Mouse (Mus musculus) kidney, adult 2 months (tissue): ENCODE measurements around the gene Chl1. TPM values are rescaled to one million over a fixed set of nuclear protein-coding genes. Genes with fewer than 3 reads are reported as not detected.

Experiments
- DNase-seq: peaks from one replicate; pipeline ENCODE4 v3.0.0; 2021
- H3K27ac ChIP-seq: fragments of 200-500 bp; 2 replicates; pipeline ENCODE4 v1.5.1; 2012; ENCODE audit warnings: low read depth, low read length, control low read depth, inconsistent platforms; ENCODE audit not compliant: insufficient read depth
- H3K27me3 ChIP-seq: fragments of 200-500 bp; replicated peaks from 2 replicates; pipeline ENCODE4 v1.6.1; 2012; ENCODE audit warnings: mild to moderate bottlenecking, moderate library complexity, low read length, inconsistent platforms; ENCODE audit not compliant: control insufficient read depth, insufficient read depth
- H3K36me3 ChIP-seq: fragments of 200-500 bp; 2 replicates; pipeline ENCODE4 v1.6.1; 2012; ENCODE audit warnings: mild to moderate bottlenecking, moderate library complexity, low read length, inconsistent platforms; ENCODE audit not compliant: control insufficient read depth, insufficient read depth
- H3K4me1 ChIP-seq: fragments of 200-500 bp; 2 replicates; pipeline ENCODE4 v1.6.1; 2011; ENCODE audit warnings: low read length; ENCODE audit not compliant: control insufficient read depth, insufficient read depth
- H3K4me3 ChIP-seq: fragments of 200-500 bp; 2 replicates; pipeline ENCODE4 v1.5.1; 2011; ENCODE audit warnings: mild to moderate bottlenecking, low read depth, low read length, control low read depth; ENCODE audit not compliant: insufficient read depth
- CTCF ChIP-seq: fragments of 200-500 bp; conservative IDR thresholded peaks from 2 replicates; pipeline ENCODE4 v1.5.1; 2011; ENCODE audit warnings: low read depth, mild to moderate bottlenecking, control low read depth, low read length, moderate library complexity, mixed read lengths; ENCODE audit not compliant: insufficient read depth, insufficient read length
- POLR2A ChIP-seq: fragments of 200-500 bp; IDR thresholded peaks from one replicate; pipeline ENCODE4 v1.6.1; 2011; ENCODE audit warnings: low read depth, low read length, control low read depth
- WGBS: fragments of 180-500 bp; shearing (Covaris S2); methylation state at CpG from one replicate; pipeline ENCODE4 v1.1.7; 2018; 5-methylcytosine and 5-hydroxymethylcytosine counted together
- polyA plus RNA-seq: library from polyadenylated mRNA; depleted of rRNA; stranded (reverse); fragments of >200 nt; gene quantifications from 2 replicates; pipeline ENCODE4 v1.2.3, GENCODE M21; 2012

Gene Chl1
- polyA plus RNA-seq, 1 experiment, result 0.42 TPM

DNA sequence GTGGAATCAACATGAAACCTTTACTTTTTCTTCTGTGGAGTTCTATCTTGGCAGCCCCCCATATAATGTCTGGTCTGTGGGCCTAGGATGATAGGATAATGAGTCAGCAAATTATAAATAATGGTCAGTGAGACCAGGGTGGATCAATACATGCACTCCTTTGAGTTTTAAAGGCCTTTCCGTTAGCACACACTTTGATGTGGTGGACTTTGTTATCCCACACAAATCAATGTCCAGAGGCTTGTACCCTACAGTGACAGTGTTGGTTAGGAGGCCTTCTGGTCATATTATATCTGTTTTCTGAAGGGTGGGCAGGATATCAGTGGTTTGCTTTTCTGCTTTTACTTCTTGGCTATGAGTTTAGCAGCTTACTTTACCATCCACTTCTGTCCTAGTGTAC is 62.3 kb downstream of the Chl1 start:
- 60% methylated on average over 1 of the region's 1 CpGs for WGBS

DNA sequence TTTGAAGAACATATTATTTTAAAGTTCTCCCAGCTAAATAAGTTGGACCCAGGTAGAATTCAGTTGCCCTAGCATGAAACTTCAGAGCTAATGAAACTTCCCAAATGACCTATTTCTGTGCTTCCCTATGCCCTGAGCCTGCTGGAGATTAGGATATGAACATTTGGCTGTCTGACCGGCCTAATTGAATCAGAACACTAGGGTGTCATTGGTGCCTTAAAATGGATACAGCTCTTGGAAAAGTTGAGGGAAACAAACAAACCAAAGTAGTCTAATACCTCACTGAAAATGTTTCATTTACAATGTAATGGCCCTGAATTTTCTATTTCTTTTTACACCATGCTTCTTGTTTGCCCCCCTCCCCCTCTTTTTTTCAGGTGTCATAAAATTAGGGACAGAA is 73.8 kb downstream of the Chl1 start:
- 92% methylated on average over 1 of the region's 1 CpGs for WGBS
- H3K27ac ChIP-seq, result no peak overlapping the region
- H3K27me3 ChIP-seq, result no peaks in the 10 kb centered on the region
- H3K36me3 ChIP-seq, result no peaks in the 10 kb centered on the region
- DNase-seq, result no peak
- TF ChIP-seq CTCF (no peak), POLR2A (no peak)
- no peak overlapping the region for H3K4me3 ChIP-seq
- no peaks in the 10 kb centered on the region for H3K4me1 ChIP-seq

More for the DNA sequence above, 62.3 kb downstream of the Chl1 start:
- Histone ChIP-seq H3K4me1 (no peaks in the 10 kb centered on the region), H3K36me3 (no peaks in the 10 kb centered on the region), H3K4me3 (no peak overlapping the region), H3K27me3 (no peaks in the 10 kb centered on the region), H3K27ac (no peak overlapping the region)
- no peak for TF ChIP-seq POLR2A
- no peak for TF ChIP-seq CTCF
- DNase-seq, result no peak

DNA sequence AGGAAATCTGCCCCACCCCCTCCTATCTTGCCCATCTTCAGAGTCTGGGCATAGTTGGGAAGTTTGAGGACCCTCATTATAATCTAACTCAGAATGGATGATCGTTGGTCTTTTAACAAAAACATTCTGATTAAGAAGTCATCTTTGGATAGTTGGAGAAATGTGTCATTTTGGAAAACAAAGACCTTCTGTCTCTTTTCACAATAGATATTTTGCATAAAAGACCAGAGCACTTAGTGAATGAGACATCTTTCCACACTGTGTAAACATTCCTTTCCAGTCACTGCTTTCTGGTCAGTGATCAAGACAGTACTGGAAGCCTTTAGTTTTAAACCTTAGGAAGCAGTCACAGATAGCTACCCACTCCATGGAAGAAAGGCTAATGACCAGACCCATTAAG is 75.3 kb downstream of the Chl1 start:
- Histone ChIP-seq H3K27me3 (no peaks in the 10 kb centered on the region), H3K27ac (no peak overlapping the region)
- 67% methylated on average over 1 of the region's 1 CpGs for WGBS

DNA sequence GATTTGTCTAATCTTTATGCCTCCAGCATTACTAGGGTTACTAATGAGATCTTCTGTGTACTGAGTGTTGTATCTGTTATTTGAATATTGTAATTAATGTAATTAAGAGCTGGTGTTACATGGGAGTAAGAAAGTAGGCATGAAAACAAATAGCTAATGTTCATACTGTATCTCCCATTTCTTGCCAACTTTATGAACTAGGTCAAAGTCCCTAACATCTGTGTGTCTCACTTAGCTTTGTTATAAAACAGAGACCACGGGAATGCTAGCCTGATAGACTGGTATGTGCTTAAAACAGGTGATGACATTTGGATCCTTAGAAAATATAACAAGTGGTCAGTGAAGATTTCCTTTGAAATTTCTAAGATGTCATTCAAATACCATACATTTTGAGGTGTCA is 75.7 kb downstream of the Chl1 start:
- TF ChIP-seq POLR2A (no peak), CTCF (no peak)
- DNase-seq, result no peak
- Histone ChIP-seq H3K4me3 (no peak overlapping the region), H3K27ac (no peak overlapping the region), H3K27me3 (no peaks in the 10 kb centered on the region), H3K36me3 (no peaks in the 10 kb centered on the region), H3K4me1 (no peaks in the 10 kb centered on the region)
- 46% methylated on average over 1 of the region's 1 CpGs for WGBS

More for the DNA sequence above, 75.3 kb downstream of the Chl1 start:
- DNase-seq, result no peak
- TF ChIP-seq CTCF (no peak), POLR2A (no peak)
- H3K36me3 ChIP-seq, result no peaks in the 10 kb centered on the region
- H3K4me3 ChIP-seq, result no peak overlapping the region
- no peaks in the 10 kb centered on the region for H3K4me1 ChIP-seq

DNA sequence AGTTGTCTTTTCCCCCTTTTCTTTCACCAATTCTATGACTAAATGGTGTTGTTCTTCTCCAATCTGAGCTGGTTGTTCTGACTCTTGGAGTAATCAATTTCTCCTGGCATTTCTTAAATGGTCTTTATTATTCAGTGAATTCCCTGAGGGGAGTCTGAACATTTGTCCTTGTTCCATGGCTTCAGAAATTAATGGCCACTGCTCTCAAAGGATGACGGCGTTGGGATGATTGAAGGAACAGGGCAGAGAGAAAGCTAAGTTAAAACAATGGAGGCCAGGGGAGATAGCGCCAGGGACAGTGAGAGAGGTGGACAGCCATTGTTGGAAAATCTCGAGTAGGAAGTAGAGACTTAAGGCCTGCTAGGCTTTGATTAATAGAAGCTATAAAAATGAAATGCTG is 91.7 kb downstream of the Chl1 start:
- H3K4me1 ChIP-seq, result no peaks in the 10 kb centered on the region
- TF ChIP-seq CTCF (no peak), POLR2A (no peak)
- 52% methylated on average over 4 of the region's 4 CpGs for WGBS

DNA sequence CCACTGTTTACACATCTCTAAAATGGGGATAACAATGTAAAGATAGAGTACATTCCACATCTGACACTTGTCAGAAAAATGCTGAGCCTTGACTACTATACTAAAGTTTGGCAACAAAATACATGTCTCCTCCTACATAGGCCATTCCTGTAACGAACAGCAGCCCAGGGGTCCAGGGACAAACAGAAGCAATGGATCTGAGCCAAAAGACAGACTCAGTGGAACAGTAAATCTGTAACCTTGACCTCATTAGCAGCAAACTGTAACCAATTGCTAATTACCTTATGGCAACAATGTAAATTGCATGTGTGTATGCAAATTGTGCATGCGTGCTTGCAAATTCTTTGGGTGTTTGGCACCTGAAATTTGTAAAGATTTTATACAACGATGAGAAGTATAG is 100.3 kb downstream of the Chl1 start:
- Histone ChIP-seq H3K27me3 (no peaks in the 10 kb centered on the region), H3K36me3 (no peaks in the 10 kb centered on the region), H3K4me3 (no peak overlapping the region), H3K27ac (no peak overlapping the region), H3K4me1 (no peaks in the 10 kb centered on the region)
- no peak for TF ChIP-seq CTCF
- no peak for TF ChIP-seq POLR2A
- no peak for DNase-seq
- WGBS, result 56% methylated on average over 3 of the region's 3 CpGs

More for the DNA sequence above, 91.7 kb downstream of the Chl1 start:
- Histone ChIP-seq H3K4me3 (no peak overlapping the region), H3K27ac (no peak overlapping the region), H3K27me3 (no peaks in the 10 kb centered on the region), H3K36me3 (no peaks in the 10 kb centered on the region)
- DNase-seq, result no peak

DNA sequence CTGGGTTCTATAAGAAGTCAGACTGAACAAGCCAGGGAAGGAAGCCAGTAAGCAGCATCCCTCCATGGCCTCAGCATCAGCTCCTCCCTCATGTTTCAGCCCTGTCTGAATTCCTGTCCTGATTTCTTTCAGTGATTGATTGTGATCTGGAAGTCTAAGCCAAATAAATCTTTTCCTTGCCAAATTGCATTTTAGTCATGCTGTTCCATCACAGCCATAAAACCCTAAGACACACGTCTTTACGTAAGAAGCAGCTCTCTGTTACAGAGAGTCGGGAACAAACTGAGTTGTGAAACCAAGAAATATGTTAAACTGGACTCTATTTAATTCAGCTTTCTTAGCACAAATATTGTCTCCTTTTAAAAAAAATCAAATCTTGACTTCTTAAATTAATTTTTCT is 102.2 kb downstream of the Chl1 start:
- WGBS, result 55% methylated on average over 3 of the region's 3 CpGs
- Histone ChIP-seq H3K27ac (no peak overlapping the region), H3K36me3 (no peaks in the 10 kb centered on the region), H3K4me1 (no peaks in the 10 kb centered on the region), H3K4me3 (no peak overlapping the region), H3K27me3 (no peaks in the 10 kb centered on the region)
- no peak for TF ChIP-seq CTCF
- TF ChIP-seq POLR2A, result no peak
- DNase-seq, result no peak

DNA sequence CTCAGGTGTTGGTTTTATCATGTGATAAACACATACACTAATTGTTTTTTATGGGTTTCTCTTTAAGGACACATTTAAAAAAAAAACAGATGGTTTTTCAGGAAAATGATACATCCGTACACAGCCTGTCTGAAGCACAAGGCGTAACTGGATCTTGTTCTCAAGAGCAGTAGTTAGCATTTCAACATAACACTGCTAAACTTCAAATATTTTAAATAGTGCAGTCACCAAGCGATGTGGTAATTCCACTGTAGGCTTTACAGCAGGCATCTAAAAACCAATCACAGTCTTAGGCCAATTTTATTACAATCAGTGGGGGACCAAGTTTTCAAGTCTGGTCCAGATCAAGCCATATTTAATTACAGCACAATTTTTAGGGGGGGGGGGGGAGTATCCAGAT is 103.3 kb downstream of the Chl1 start:
- no peaks in the 10 kb centered on the region for H3K36me3 ChIP-seq
- H3K4me1 ChIP-seq, result no peaks in the 10 kb centered on the region
- no peak for DNase-seq
- no peaks in the 10 kb centered on the region for H3K27me3 ChIP-seq
- WGBS, result 63% methylated on average over 3 of the region's 3 CpGs
- TF ChIP-seq CTCF (no peak), POLR2A (no peak)
- no peak overlapping the region for H3K4me3 ChIP-seq
- H3K27ac ChIP-seq, result no peak overlapping the region
